Mouse (Mus musculus) CD4-positive, CD25-positive, alpha-beta regulatory T cell, adult 4 months (primary cell): ENCODE measurements at regions not wholly inside any gene's neighbourhood (a gene's known extent, or its start where the extent isn't known, plus 50 kb on each side); places are given as distances from the start of the nearest gene placed in this dataset.

Experiments used
- ATAC-seq: one replicate; pipeline ENCODE4 v1.8.0; 2017

DNA sequence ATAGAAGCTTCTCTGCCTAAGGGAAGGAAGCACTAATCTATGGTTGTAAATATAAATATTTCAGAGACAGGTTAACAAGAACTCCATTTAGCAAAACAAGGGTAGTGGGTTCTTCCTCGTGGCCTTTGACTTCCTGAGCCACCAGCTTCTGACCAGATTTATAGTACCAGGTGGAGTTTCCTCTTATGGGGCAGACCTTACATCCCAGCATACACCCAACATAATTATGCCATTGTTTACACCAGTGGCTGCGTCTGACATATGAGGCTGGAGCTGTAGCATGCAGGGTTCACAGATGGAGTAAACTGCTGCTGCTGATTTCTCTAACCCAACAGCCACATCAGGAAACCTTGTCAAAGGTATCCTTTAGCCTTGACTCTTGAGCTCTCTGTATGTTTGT is 75.5 kb downstream of the Trib2 start:
- ATAC-seq: no peak

DNA sequence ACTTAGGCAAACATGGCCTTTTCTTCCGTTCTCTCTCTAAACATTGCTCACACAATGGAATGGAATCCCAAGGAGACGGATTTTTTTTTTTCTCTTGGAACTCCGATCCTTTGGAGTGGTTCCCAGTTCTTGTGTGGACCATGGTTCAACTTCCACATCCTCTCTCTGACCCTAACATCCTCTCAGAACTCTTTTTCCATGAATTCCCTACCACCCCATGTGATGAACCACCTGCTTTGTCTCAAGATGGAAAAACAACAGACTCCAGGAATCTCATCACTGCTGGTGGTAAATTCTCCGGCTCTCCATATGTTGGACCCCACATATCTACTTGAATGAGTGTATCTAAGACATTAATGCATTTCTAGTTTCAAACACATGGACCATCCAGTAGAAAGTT is 77.7 kb downstream of the Trib2 start:
- no peak for ATAC-seq

DNA sequence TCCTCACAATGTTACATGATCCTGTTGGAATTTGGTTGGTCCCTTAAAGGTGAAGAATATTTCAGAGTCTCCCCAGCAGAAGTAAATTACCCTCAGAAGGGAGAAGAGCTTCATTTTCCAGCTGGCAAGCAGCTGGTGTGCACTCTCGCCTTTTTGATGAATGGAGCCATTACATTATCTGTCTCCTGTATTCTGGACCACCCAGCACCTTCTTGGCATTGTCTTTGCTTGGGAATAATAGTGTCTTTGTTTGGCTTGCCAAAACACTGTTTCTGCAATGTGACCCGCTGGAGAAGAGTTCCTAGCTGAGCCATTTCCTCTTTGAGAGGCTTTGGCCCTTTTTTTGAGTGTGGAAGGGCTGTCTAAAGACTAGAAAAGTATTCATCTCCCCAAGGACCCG is 85.5 kb downstream of the Trib2 start:
- no peak for ATAC-seq

DNA sequence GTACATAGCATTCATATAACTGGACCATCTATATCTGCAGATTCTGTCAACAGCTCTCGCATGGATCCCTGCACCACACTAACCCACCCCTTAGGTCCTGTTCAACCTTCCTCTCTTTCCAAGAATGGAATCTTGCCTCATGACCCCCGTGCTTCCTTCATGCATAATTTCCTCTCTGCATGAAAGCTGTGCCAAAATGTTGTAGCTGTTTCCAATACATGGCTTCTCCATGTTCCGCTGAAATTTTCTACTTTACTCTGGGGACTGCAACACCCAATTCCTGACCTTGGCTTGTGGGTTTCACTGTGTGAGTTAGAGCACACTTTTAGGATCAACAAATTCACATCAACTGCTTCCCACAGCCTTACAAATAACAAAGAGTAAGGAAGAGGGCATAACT is 87.0 kb downstream of the Trib2 start:
- no peak for ATAC-seq

DNA sequence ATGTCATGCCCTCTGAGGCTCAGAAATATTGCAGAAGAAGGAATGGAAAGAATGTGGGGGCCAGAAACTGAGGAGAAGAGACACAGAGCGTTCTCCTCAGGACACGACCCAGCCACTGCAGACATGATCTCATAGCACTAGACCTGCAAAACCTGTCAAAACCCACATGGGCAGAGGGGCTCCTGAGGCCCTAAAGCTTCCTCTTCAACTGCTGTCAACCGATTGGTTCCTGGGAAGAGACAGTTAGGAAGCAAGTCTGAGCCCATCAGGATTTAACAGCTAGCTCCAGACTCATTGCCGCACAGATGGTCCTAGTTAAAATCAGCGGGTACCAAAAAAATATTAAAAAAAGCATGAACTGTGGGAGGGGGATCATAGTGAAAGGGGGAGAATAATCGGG is 93.2 kb downstream of the Trib2 start:
- ATAC-seq: no peak

DNA sequence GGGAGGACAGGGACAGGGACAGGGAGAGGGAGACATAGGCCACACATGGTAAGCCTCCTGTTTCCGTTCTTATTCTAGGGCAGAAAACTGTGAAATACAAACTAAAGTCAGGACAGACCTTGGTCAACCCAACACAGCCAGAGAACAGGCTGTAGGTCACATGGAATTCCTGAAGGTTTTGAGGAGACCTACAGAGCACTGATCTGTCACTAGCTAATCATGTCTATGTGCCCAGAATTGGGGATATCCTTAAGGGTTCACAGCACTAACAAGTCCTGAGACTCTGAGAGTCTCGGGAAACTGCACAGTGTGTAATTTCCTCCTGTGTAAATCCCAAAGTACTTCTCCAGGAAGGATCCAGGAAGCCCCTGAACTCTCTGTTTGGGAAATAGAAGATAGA is 94.6 kb downstream of the Trib2 start:
- ATAC-seq: no peak

DNA sequence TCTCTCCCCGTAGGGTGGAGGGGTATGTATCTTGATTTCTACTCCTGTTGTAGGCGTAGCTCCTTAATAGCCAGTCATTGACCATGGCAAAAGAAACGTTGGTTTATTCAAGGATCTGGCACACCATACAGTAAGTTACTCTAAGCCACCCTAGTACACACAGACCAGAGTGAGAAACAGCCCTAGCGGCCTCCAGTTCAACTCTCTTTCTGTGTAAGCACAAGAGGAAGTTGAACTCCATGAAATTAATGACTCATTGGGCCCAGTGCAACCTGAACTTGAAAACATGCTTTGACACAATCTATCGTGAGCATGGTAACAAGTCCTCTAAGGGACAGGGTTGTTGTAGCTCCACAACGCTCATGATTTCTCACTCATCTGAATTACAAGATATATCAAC is 96.6 kb downstream of the Trib2 start:
- ATAC-seq: no peak

DNA sequence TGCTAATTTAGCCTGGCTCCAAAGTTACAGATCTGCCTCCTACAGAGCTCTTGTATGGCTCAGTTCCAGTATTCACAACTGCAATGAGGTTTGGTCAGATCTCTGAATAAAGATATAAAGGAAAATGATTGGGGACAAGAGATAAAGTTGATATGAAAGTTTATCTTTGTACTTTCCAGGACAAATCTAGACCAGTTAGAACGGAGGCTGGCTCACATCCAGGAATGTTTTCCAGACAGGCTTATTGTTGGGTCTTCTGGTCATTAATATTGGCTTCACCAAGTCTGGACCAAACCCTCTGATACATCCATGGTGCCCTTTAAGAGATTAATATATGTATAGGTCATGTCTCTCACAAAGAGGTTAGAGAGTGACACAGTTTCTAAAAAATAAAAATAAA is 97.9 kb downstream of the Trib2 start:
- no peak for ATAC-seq

DNA sequence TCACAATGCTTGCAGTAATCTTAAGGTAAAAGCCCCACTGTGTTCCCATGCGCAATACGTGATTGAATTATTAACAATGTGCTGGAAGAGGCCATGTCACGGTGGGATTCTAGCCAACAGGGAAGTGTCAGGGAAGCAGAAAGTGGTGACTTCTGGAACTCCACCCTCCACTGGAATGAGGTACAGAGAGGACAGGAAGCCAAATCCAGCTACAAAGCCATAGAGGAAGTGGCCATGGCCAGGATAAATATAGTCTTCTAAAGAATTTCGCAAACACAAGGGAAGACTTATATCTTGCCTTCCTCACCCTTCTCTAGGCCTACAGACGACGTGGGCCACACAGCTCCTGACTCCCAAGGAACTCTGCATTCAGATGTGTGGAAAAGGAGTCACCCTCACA is 98.7 kb downstream of the Trib2 start:
- no peak for ATAC-seq

DNA sequence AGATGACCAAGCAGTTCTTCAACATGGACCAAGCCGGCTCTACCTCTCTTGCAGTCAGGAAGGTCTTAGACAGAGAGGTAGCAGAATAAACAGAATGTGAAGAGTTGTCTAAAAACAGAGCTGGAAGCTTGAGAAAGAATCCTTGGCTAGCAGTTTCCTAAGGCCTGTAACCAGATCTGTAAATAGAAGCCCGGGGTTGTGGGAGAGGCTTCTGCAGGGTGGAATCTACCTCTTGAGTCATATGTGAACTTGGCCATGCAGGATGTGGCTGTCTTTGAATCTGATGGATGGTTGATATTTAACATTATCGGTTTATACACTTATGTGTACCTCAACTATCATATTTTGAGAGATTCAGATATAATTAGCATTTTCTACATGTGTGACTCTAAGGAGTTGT is 99.4 kb downstream of the Trib2 start:
- peak; percentile 88 for ATAC-seq

DNA sequence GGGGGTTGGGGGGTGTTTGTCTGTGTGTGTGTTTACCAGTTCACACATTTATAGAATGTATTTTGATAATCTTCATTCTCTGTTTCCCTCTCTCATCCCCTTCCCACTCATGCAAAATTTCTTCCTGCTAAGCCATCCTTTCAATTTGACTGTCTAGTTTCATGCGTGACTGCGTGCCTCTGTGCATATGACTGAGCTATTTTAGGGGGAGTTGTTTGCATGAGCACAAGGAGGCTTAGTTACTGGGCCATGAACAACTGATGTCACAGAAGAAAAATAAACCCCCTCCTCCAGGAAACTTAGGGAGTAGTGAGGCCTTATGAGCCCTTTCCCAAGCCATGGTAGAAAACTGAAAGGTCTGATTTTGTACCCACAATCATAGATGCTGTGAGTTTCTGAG is 103.1 kb downstream of the Trib2 start:
- no peak for ATAC-seq

DNA sequence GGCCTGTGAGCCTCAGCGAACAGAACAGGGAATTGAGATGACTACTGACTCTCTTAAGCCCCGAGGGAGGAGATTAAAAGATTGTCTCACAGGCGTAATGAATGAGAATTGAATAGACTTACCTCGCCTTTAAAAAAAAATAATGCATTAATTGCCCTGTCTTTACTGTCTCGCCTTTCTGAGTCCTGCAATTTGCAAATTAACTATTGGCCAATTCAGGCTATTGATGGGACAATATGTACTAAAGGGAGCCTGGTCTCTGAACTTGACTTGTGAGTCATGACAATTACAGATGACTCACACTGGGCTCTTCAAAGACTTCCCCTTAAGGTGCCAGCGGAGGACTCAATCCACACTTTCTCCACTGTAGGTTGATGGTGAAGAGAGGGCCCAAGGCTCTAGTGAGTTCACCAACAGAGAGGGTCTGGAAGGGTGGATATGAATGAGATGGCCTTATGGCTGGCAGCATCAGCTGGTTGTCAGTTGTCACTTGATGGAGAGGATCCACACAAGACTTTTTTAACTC is 109.1 kb downstream of the Trib2 start:
- ATAC-seq: no peak

DNA sequence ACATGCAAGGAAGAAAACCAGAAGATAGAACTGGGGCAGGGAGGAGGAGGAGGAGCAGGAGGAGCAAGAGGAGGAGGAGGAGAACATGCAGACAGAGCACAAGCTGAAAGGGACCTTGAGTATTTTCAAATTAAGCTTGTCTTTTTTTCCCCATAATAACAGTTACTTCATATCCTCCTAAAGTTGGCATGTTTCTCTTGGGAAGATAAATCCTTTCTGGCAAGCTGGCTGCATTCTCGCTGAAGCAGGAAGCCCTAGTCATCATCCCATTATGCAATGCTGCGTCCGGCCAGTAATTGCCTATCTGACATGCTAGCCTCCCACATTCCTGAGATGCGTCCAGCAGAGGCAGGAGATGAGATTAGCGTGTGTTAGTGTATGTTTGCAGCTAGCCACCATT is 112.3 kb downstream of the Trib2 start:
- no peak for ATAC-seq

DNA sequence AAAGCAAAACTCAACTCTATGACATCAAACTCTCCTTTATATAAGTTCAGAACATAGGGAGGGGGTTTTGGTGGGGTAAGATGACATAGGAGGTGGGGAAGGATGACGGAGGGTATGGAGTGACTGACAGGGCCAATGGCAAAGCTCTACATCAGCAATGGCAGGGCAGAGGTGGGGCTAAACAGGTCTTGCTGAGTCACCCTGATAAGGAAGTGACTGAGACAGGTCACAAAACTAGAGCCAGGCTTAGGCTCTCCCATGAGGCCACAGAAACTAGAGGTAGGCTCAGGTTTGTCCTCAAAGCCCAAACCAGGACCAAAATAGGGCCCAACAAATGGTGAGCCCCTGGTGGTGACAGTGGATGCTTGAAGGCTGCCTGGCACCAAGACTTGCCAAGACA is 114.6 kb downstream of the Trib2 start:
- ATAC-seq: no peak

DNA sequence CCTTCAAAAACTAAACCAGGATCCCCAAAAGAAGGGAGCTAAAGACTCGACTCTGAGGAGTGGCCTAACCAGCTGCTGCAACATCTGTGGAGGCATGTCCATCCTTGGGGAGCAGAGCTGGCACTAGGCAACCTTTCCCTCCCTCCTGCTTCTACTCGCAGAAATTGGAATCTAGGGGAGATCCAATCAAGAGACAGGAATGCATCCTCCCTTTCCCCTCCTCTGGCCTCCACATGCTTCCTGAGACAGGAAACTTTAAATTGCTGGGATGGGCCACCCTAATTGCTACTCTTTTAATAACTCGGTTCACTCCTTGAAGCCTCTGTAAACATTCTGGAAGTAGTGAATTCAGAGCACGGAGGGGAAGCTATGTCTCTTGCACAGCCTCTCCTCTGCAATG is 117.9 kb downstream of the Trib2 start:
- no peak for ATAC-seq

DNA sequence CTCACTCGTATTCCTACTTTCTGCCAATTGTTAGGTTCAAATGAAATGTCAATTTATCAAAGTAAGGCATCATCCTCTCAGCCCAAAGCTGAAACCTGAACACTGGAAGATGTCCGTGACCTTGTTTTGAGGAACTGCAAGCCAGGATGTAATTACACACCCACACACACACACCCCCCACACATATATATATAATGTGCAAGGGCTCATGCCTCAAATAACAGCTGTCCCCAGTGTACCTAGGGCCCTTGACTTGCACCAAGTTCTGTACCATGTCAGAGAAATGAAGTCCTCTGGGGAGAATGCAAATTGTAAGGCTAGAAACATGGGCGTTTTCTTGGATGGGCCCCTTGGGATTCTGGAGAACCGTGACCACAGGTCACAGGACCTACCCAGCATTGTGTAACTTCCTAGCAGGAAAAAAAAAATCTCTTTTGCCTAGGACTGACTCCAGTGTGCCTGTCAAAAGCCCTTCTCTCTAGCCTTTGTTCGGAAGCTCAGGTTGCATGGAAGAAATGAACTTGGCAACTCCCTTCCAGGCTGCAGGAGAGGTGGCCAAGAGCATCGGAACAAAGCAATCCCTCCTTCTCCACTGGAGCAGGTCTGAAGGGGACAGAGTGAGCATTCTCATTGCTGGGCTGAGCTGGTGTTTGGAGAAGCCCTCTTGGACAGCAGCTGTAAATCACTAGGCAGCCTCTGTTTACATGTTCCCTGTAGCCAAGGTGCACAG is 118.5 kb downstream of the Trib2 start:
- no peak for ATAC-seq

DNA sequence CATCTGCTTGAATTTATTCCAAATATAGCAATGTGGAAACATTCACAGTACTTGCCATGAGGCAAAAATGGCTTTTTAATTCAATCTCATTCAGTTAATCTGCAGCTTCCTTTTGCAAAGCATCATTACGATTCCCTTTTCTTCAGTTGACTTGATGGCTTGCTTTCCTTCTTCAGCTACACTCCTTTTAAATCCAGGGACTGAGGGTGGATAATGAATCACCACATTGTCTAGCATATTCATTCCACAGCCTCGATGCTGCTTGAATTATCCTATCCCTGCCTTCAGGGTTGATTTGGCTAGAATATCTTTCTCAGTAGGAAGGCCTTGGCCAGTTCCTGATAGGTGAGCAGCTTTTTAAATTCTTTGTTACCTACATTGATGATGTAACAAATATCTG is 128.4 kb downstream of the Trib2 start:
- no peak for ATAC-seq

DNA sequence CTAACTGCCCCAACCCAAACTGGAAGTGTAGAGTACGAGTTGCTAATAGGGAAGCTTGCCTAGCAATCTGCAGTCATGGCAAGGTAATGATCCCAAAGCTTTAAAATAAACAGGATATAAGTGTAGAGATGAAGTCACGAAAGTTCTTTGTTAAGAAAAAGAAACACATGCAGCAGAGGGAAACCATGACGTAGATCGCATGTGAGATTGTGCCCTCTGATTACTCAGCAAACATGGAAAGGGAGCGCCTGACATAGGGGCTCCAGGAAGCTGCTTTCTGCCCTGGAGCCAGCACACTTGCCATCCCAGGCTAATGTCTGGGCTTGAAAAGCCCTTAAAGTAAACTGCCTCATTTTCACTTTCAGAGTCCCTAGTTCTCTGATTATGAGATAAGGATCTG is 132.4 kb downstream of the Trib2 start:
- peak; percentile 51 for ATAC-seq

DNA sequence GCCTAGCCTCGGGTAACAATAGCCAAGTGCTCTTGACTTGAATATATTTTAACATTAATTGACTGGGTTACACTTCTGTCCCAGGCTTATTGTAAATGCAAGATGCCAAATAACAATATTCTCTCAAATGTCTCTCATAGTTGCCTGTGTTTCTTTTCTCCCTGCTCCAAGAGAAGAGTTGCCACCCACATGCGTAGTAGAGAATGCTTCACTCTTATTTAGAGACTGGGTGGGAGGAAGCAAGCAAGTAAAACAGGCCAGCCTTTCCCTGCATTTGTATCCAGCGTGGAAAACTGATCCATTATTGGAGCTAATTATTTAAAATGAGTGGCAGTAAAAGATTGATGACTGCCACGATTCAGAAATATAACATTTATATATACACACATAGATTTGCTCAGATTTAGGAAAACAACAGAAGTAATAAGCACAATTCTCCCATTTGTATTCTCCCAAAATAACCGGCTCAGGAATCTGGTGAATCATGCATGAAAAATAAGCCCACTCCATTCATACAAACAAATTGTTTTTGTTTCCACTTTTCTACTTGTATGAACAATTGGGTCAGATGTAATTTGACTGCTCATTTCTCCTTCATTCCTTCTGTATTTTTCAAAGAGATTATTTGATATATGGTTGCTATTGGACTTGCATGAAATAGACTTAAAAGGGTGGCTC is 134.9 kb downstream of the Trib2 start:
- no peak for ATAC-seq

DNA sequence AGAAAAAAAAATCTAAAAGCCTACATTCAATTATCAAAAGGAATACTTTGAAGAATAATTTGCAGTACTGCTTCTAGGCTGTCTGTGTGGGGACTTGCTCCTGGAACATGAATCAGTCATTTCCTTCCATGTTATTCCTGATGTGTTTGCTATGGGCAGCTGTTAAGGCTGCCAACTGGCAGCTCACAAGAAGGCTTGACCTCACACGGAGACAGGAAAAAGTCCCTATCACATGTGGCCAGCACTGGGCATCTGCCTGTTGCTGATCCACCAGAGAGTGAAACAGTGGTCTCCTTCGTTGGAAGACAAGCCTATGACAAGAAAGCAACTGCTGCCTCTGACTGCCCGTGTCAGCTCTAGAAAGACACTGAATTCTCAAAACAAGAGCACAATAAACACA is 140.6 kb downstream of the Trib2 start:
- ATAC-seq: no peak

DNA sequence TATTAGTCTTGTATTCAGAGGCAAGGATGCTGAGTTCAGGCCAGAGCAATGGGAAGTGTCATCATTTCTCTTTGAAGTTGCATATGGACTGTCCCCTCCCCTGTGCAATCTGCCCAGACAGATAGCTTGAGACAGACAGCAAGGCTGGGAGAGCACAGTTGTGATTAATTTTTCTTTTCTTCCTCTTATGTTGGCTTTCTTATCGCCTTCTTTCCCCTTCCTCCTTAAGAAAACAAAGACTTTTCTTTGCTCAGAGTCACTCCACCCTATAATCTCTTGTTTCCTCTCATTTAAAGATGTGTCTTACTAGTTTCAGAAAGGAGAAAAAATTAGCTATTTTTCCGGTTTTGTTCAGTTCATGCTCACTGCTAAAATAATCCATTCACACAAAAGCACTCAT is 157.0 kb downstream of the Trib2 start:
- ATAC-seq: no peak

DNA sequence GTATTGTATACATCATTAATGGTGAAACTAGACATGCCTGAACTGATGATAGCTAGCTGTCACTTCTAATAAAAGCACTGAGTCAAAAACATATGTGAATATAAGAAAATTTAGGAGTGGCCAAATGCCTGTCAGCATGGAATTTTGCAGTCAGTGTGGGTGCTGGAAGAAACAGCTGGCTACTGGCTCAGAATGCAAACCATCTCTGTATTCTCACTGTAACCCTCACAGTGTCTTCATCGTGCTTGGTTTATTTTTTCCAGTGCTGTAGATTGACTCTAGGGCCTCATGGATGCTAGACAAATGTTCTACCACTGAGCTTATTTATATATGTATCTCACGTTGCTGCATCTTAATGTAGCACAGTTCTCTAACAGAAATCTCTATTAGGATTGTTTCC is 157.4 kb downstream of the Trib2 start:
- ATAC-seq: no peak

DNA sequence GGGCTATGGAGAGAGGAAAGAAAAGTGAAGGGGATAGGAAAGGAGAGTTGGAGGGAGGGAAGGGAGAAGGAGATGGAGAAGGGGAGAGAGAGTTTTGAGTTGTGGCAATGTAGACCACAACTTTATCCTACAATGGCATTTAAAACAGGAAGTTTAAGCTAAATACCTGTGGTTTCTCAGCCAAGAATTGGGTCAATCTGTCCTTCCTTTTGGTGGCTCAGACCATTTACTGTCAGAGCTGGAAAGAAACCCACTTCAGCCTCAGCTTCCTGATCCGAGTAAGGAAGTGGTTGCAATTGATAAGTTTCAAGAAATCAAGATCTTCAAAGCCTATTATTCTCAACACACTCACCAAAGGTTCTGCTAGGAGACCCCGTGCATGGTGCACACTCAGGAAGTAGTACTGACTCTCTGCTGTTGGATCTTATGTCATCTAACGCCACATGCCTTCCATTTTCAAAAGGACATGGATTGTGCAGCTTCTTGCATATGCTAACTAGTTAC is 158.9 kb downstream of the Trib2 start:
- ATAC-seq: no peak

DNA sequence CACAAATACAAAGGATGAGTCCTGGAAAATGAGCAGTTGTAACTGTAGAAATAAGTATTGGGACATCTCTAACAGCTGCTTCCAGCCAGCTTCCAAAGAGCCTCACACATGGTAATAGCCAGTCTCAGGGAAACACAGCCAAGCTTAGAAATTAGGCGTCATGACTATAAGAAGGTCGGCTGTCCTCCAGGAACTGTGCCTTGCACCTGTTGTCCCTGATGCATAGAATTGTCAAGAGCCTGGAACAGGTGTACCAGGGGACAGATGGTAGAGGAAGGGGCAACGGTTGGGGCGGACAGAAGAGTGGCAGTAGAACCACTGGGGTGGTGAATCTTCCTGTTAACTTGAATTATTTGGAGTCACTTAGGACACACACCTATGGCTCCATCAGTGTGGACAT is 162.1 kb downstream of the Trib2 start:
- ATAC-seq: no peak
